Mouse (Mus musculus) brain, embryonic 14.5 days (tissue): ENCODE data around the gene Sesn2. TPM values are rescaled to one million over a fixed set of nuclear protein-coding genes. Genes with fewer than 3 reads are reported as not detected.
A peak's percentile ranks its signal among the peaks of the same experiment; 100 is the strongest.

Experiments
- DNase-seq: peaks from one replicate; pipeline ENCODE4 v3.0.0-alpha.2; 2011; ENCODE audit warnings: low read depth
- CTCF ChIP-seq: fragments of 200-500 bp; IDR thresholded peaks from 2 replicates; pipeline ENCODE4 v1.5.1; 2012; ENCODE audit warnings: inconsistent platforms, mild to moderate bottlenecking, moderate library complexity, borderline replicate concordance; ENCODE audit not compliant: insufficient read depth, insufficient read length; ENCODE audit errors: extremely low read depth
- POLR2A ChIP-seq: fragments of 200-500 bp; IDR thresholded peaks from 2 replicates; pipeline ENCODE4 v1.6.1; 2012; ENCODE audit warnings: mild to moderate bottlenecking, inconsistent platforms, borderline replicate concordance; ENCODE audit not compliant: poor library complexity, insufficient read depth, insufficient read length, severe bottlenecking; ENCODE audit errors: extremely low read depth
- polyA plus RNA-seq: library from polyadenylated mRNA; depleted of rRNA; stranded (reverse); fragments of >200 nt; gene quantifications from 2 replicates; pipeline ENCODE4 v1.2.3, GENCODE M21; 2012; rRNA removed

Gene Sesn2
- polyA plus RNA-seq, 1 experiment: 6.1 TPM

GRCm38 (mm10) chr4:132462836-132463235, 47.5 kb downstream of the Sesn2 start:
- DNase-seq: peak; percentile 0
- TF ChIP-seq CTCF (no peak), POLR2A (no peak)

- no peak for DNase-seq
- no peak for TF ChIP-seq CTCF
- TF ChIP-seq POLR2A: no peak
Observed at GRCm38 (mm10) chr4:132460225-132460624, 50.1 kb downstream of the Sesn2 start.

- DNase-seq: no peak
- TF ChIP-seq CTCF (no peak), POLR2A (no peak)
Observed at GRCm38 (mm10) chr4:132455561-132455960, 54.7 kb downstream of the Sesn2 start.

- no peak for TF ChIP-seq POLR2A
- TF ChIP-seq CTCF: no peak
- DNase-seq: no peak
Observed at GRCm38 (mm10) chr4:132455146-132455545, 55.2 kb downstream of the Sesn2 start.

- DNase-seq: no peak
- TF ChIP-seq POLR2A (no peak), CTCF (no peak)
Observed at GRCm38 (mm10) chr4:132454216-132454615, 56.1 kb downstream of the Sesn2 start.

GRCm38 (mm10) chr4:132449778-132450177, 60.5 kb downstream of the Sesn2 start:
- TF ChIP-seq POLR2A: no peak
- no peak for TF ChIP-seq CTCF
- no peak for DNase-seq

GRCm38 (mm10) chr4:132446105-132446504, 64.2 kb downstream of the Sesn2 start:
- no peak for DNase-seq
- no peak for TF ChIP-seq POLR2A
- no peak for TF ChIP-seq CTCF

GRCm38 (mm10) chr4:132444516-132444915, 65.8 kb downstream of the Sesn2 start:
- TF ChIP-seq POLR2A: no peak
- no peak for TF ChIP-seq CTCF

More at GRCm38 (mm10) chr4:132444516-132444915, 65.8 kb downstream of the Sesn2 start:
- no peak for DNase-seq

Other genes starting within 250 kb of the Sesn2 start
- 36.4 and 43.8 TPM in 2 replicates for gene Gmeb1, start 248.9 kb downstream of the Sesn2 start, polyA plus RNA-seq
- 24.5 and 25.8 TPM in 2 replicates for gene Taf12, start 236.1 kb downstream of the Sesn2 start, polyA plus RNA-seq
- gene Rab42, start 207.1 kb downstream of the Sesn2 start, polyA plus RNA-seq: 0.66 and 0.82 TPM in 2 replicates
- 22.2 and 30.5 TPM in 2 replicates for gene Trnau1ap, start 181.0 kb downstream of the Sesn2 start, polyA plus RNA-seq
- 19.3 and 21.2 TPM in 2 replicates for gene Rcc1, start 156.9 kb downstream of the Sesn2 start, polyA plus RNA-seq
- 13.6 and 18.2 TPM in 2 replicates for gene Phactr4, start 88.0 kb downstream of the Sesn2 start, polyA plus RNA-seq
- 5.8 and 8.3 TPM in 2 replicates for gene Med18, start 46.6 kb downstream of the Sesn2 start, polyA plus RNA-seq
- 799 and 900 TPM in 2 replicates for gene Atpif1, start 23.2 kb upstream of the Sesn2 start, polyA plus RNA-seq
- gene Dnajc8, start 25.0 kb upstream of the Sesn2 start, polyA plus RNA-seq: 102 and 106 TPM in 2 replicates
- gene Ptafr, start 53.6 kb upstream of the Sesn2 start, polyA plus RNA-seq: 0.38 and 0.68 TPM in 2 replicates
- 28.6 and 29.6 TPM in 2 replicates for gene Eya3, start 128.5 kb upstream of the Sesn2 start, polyA plus RNA-seq
- 6.6 and 7.1 TPM in 2 replicates for gene Xkr8, start 222.0 kb upstream of the Sesn2 start, polyA plus RNA-seq
- 0.78 and 1.1 TPM in 2 replicates for gene Smpdl3b, start 246.8 kb upstream of the Sesn2 start, polyA plus RNA-seq